ENCODE assay signal across 7 mouse cellular contexts in genomic region chr4:49596846-49597182, GRCm38 (mm10). TPM values are rescaled to one million over a fixed set of nuclear protein-coding genes. Genes with fewer than 3 reads are reported as not detected.
DNase-seq lines count a peak whose midpoint lies in the region; ATAC-seq and TF ChIP-seq lines count a peak whose summit lies in the region.

No protein-coding gene starts in this region.

- H3K27ac ChIP-seq in lung, embryonic 14.5 days (ENCODE audit: low read depth) = peak overlapping the region; percentile 77
- peak overlapping the region; percentile 83 for H3K27ac ChIP-seq in forebrain, embryonic 15.5 days (replicated peaks)
- H3K27ac ChIP-seq in liver, embryonic 15.5 days (replicated peaks) = peak overlapping the region; percentile 55

- H3K9me3 ChIP-seq in lung, embryonic 14.5 days (ENCODE audit: low read depth, low read length) = no peaks in the 10 kb centered on the region
- no peaks in the 10 kb centered on the region for H3K9me3 ChIP-seq in forebrain, embryonic 15.5 days
- no peaks in the 10 kb centered on the region for H3K9me3 ChIP-seq in liver, embryonic 15.5 days (replicated peaks)

- H3K4me1 ChIP-seq in lung, embryonic 14.5 days (ENCODE audit: insufficient read depth) = no peaks in the 10 kb centered on the region
- H3K4me1 ChIP-seq in forebrain, embryonic 15.5 days = peaks cover 10% of the 10 kb centered on the region
- H3K4me1 ChIP-seq in liver, embryonic 15.5 days (replicated peaks) = peaks cover 23% of the 10 kb centered on the region

- peak overlapping the region; percentile 71 for H3K4me3 ChIP-seq in lung, embryonic 14.5 days (ENCODE audit: low read depth, low read length)
- H3K4me3 ChIP-seq in forebrain, embryonic 15.5 days = peak overlapping the region; percentile 86
- H3K4me3 ChIP-seq in liver, embryonic 15.5 days (replicated peaks) = peak overlapping the region; percentile 77

- no peaks in the 10 kb centered on the region for H3K27me3 ChIP-seq in lung, embryonic 14.5 days (ENCODE audit: insufficient read depth, low read length)
- H3K27me3 ChIP-seq in forebrain, embryonic 15.5 days = no peaks in the 10 kb centered on the region
- H3K27me3 ChIP-seq in liver, embryonic 15.5 days = peaks cover 6% of the 10 kb centered on the region; the same call in 1 of the 2 replicates

- 2% methylated on average over 20 of the region's 20 CpGs for WGBS in lung, embryonic 14.5 days
- 1% methylated on average over 20 of the region's 20 CpGs for WGBS in forebrain, embryonic 15.5 days
- WGBS in liver, embryonic 15.5 days (ENCODE audit: insufficient replicate concordance) = 2% methylated on average over 20 of the region's 20 CpGs

- TF ChIP-seq CTCF in lung, embryonic 14.5 days (IDR thresholded peaks at IDR 0.05; ENCODE audit: low read depth) = no peak

- peak overlapping the region; percentile 88 for H3K4me2 ChIP-seq in lung, embryonic 14.5 days
- H3K4me2 ChIP-seq in forebrain, embryonic 15.5 days (replicated peaks) = peak overlapping the region; percentile 89
- peak overlapping the region; percentile 88 for H3K4me2 ChIP-seq in liver, embryonic 15.5 days

- no peak; the same call in 1 of the 2 replicates for ATAC-seq in lung, embryonic 14.5 days (ENCODE audit: insufficient read depth)
- peak; percentile 44 for ATAC-seq in common myeloid progenitor, adult 5-6 weeks (replicated peaks; ENCODE audit: low read depth, poor library complexity, severe bottlenecking)
- ATAC-seq in forebrain, embryonic 15.5 days (replicated peaks) = no peak; the same call in 1 of the 2 replicates
- ATAC-seq in liver, embryonic 15.5 days (ENCODE audit: insufficient read depth) = peak; percentile 49
- no peak for ATAC-seq in granulocyte monocyte progenitor cell, adult 5-6 weeks (replicated peaks; ENCODE audit: poor library complexity, severe bottlenecking)

- peak overlapping the region; percentile 71 for H3K9ac ChIP-seq in lung, embryonic 14.5 days
- peak overlapping the region; percentile 74 for H3K9ac ChIP-seq in forebrain, embryonic 15.5 days (replicated peaks)
- peak overlapping the region; percentile 66 for H3K9ac ChIP-seq in liver, embryonic 15.5 days

- DNase-seq in lung, embryonic 14.5 days = peak; percentile 19
- DNase-seq in lung, postnatal 4 days = no peak
- DNase-seq in cerebellum, adult 9-10 months = no peak

- no peaks in the 10 kb centered on the region for H3K36me3 ChIP-seq in lung, embryonic 14.5 days (ENCODE audit: insufficient read depth)
- no peaks in the 10 kb centered on the region for H3K36me3 ChIP-seq in forebrain, embryonic 15.5 days
- H3K36me3 ChIP-seq in liver, embryonic 15.5 days (replicated peaks) = no peaks in the 10 kb centered on the region

RNA-seq across cellular contexts. Expression of gene Tmem246, which starts 0.9 kb away (rescaled TPM):
- 19.0 and 21.9 TPM in 2 replicates for polyA plus RNA-seq in lung, embryonic 14.5 days (2014; fragmentation: Nextera tagmentation; extraction: Ambion mirVana)
- 1.0 and 1.7 TPM in 2 replicates for total RNA-seq in common myeloid progenitor, adult 5-6 weeks (2017)
- polyA plus RNA-seq in forebrain, embryonic 15.5 days (2015; fragmentation: Nextera tagmentation; extraction: Ambion mirVana) = 49.9 and 55.8 TPM in 2 replicates
- polyA plus RNA-seq in liver, embryonic 15.5 days (2015; fragmentation: Nextera tagmentation; extraction: Ambion mirVana) = 6.7 and 7.2 TPM in 2 replicates
- not detected in 2 replicates for total RNA-seq in granulocyte monocyte progenitor cell, adult 5-6 weeks (2014; fragmentation: Nextera tagmentation)
- total RNA-seq in granulocyte monocyte progenitor cell, adult 5-6 weeks (2017) = not detected in 2 replicates

RNA-seq across cellular contexts. Expression of gene Rnf20, which starts 35.0 kb away (rescaled TPM):
- polyA plus RNA-seq in lung, embryonic 14.5 days (2014; fragmentation: Nextera tagmentation; extraction: Ambion mirVana) = 56.9 and 59.6 TPM in 2 replicates
- total RNA-seq in common myeloid progenitor, adult 5-6 weeks (2017) = 111 and 139 TPM in 2 replicates
- 57.2 and 60.1 TPM in 2 replicates for polyA plus RNA-seq in forebrain, embryonic 15.5 days (2015; fragmentation: Nextera tagmentation; extraction: Ambion mirVana)
- polyA plus RNA-seq in liver, embryonic 15.5 days (2015; fragmentation: Nextera tagmentation; extraction: Ambion mirVana) = 14.1 and 14.2 TPM in 2 replicates
- 37.5 and 58.0 TPM in 2 replicates for total RNA-seq in granulocyte monocyte progenitor cell, adult 5-6 weeks (2014; fragmentation: Nextera tagmentation)
- 93.9 and 105 TPM in 2 replicates for total RNA-seq in granulocyte monocyte progenitor cell, adult 5-6 weeks (2017)

RNA-seq across cellular contexts. Expression of gene Aldob, which starts 47.5 kb away (rescaled TPM):
- not detected in 2 replicates for polyA plus RNA-seq in lung, embryonic 14.5 days (2014; fragmentation: Nextera tagmentation; extraction: Ambion mirVana)
- not detected in 2 replicates for total RNA-seq in common myeloid progenitor, adult 5-6 weeks (2017)
- polyA plus RNA-seq in forebrain, embryonic 15.5 days (2015; fragmentation: Nextera tagmentation; extraction: Ambion mirVana) = 0.18 TPM in 2 replicates
- polyA plus RNA-seq in liver, embryonic 15.5 days (2015; fragmentation: Nextera tagmentation; extraction: Ambion mirVana) = 338 and 390 TPM in 2 replicates
- total RNA-seq in granulocyte monocyte progenitor cell, adult 5-6 weeks (2014; fragmentation: Nextera tagmentation) = not detected in 2 replicates
- total RNA-seq in granulocyte monocyte progenitor cell, adult 5-6 weeks (2017) = not detected in 2 replicates

Comparison
In these comparisons a context has a peak if more than half of its experiments do, and no peak if none do; other contexts are left out.
1. ATAC-seq: peak in common myeloid progenitor, adult 5-6 weeks (single experiment) and liver, embryonic 15.5 days (single experiment); none in lung, embryonic 14.5 days (single experiment), forebrain, embryonic 15.5 days (single experiment) and granulocyte monocyte progenitor cell, adult 5-6 weeks (single experiment).
2. RNA of gene Aldob, which starts 47.5 kb away (polyA plus RNA-seq): 338 to 390 TPM in liver, embryonic 15.5 days; 0.18 TPM in forebrain, embryonic 15.5 days and not detected in lung, embryonic 14.5 days; every median in the first group is over 100 times any median in the second.
3. Peak in every context shown above with its lines, with median percentiles within 50 percentile points of each other: H3K27ac ChIP-seq, H3K4me2 ChIP-seq, H3K4me3 ChIP-seq and H3K9ac ChIP-seq.